Mouse (Mus musculus): ENCODE measurements around the gene Tbc1d22a. TPM values are rescaled to one million over a fixed set of nuclear protein-coding genes. Genes with fewer than 3 reads are reported as not detected.

The Tbc1d22a gene
- polyA plus RNA-seq, 1 experiment = 28.1 TPM

- no peak for TF ChIP-seq CTCF (IDR thresholded peaks at IDR 0.05; ENCODE audit: extremely low read depth, insufficient read depth, insufficient read length, insufficient replicate concordance)
- no peak for TF ChIP-seq POLR2A (IDR thresholded peaks at IDR 0.05; ENCODE audit: low read depth, low read length)
- no peak for DNase-seq (ENCODE audit: low read depth in 1 of 2, low spot score in 2 of 2)
- H3K4me1 ChIP-seq (ENCODE audit: control insufficient read depth, insufficient read depth, insufficient read length) = peaks cover 21% of the 10 kb centered on the region; the same call in 1 of the 2 replicates
- H3K4me3 ChIP-seq (ENCODE audit: extremely low read depth, insufficient read depth, insufficient read length) = no peak overlapping the region
- peaks cover 1% of the 10 kb centered on the region; the same call in 1 of the 2 replicates for H3K36me3 ChIP-seq (ENCODE audit: control insufficient read depth, insufficient read depth, low read length)
- WGBS = 92% methylated on average over 8 of the region's 8 CpGs
- no peaks in the 10 kb centered on the region for H3K27me3 ChIP-seq (ENCODE audit: control insufficient read depth, insufficient read depth, low read length)
- H3K27ac ChIP-seq (ENCODE audit: insufficient read depth, low read length) = no peak overlapping the region
Observed at GRCm38 (mm10) chr15:86367247-86367646, 153.0 kb downstream of the Tbc1d22a start.

GRCm38 (mm10) chr15:86370846-86371245 is 156.6 kb downstream of the Tbc1d22a start:
- no peaks in the 10 kb centered on the region for H3K4me1 ChIP-seq (ENCODE audit: control insufficient read depth, insufficient read depth, insufficient read length)
- no peaks in the 10 kb centered on the region for H3K27me3 ChIP-seq (ENCODE audit: control insufficient read depth, insufficient read depth, low read length)
- no peak for DNase-seq (ENCODE audit: low read depth in 1 of 2, low spot score in 2 of 2)
- peaks cover 1% of the 10 kb centered on the region; the same call in 1 of the 2 replicates for H3K36me3 ChIP-seq (ENCODE audit: control insufficient read depth, insufficient read depth, low read length)
- no peak for TF ChIP-seq CTCF (IDR thresholded peaks at IDR 0.05; ENCODE audit: extremely low read depth, insufficient read depth, insufficient read length, insufficient replicate concordance)
- TF ChIP-seq POLR2A (IDR thresholded peaks at IDR 0.05; ENCODE audit: low read depth, low read length) = no peak
- 89% methylated on average over 3 of the region's 3 CpGs for WGBS
- no peak overlapping the region for H3K4me3 ChIP-seq (ENCODE audit: extremely low read depth, insufficient read depth, insufficient read length)
- H3K27ac ChIP-seq (ENCODE audit: insufficient read depth, low read length) = no peak overlapping the region

DNA sequence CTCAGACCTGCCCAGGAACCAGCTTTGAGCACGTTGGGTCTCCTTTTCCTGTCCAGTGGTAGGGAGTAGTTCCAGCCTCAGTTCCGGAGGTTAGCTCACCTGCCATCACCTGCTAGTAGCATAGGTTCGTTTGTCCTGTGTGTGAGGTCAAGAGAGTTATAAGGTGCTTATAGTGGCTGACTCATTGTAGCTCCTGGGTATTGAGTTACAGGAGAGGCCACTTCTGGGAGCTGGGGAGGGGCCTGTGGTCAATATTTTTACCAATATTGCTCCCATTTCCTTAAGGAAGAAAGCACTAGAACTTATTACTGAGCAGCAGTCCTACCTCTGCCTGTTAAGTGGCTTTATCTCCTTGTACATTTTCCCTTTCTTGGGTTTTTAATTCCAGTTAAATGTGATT is 161.0 kb downstream of the Tbc1d22a start:
- WGBS = 83% methylated on average over 3 of the region's 3 CpGs
- no peak for TF ChIP-seq CTCF (IDR thresholded peaks at IDR 0.05; ENCODE audit: extremely low read depth, insufficient read depth, insufficient read length, insufficient replicate concordance)
- TF ChIP-seq POLR2A (IDR thresholded peaks at IDR 0.05; ENCODE audit: low read depth, low read length) = no peak

DNA sequence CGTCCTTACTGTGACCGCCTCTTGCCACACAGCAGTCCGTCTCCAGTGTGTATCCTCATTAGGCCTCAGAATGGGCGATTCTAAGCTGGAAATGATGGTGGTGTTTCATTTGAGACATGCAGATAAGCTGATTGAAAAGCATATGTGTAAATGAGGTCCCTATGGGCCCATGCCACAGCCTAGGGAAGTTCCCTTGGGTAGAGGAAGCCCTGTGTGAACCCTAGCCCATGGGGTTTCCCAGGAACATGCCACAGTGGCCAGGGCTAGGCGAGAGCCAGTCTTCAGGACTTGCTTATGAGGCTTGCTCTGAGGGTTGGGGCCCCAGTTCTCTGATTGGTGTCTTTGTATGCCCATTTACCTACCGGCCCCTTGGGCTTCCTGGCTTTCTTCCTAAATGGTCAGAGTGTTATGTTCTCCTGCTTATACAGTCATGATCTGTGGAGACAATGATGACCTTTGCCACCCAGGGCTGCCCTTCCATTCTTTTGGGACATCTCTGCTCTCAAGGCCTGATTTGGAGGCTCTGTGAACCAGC is 161.7 kb downstream of the Tbc1d22a start:
- Histone ChIP-seq H3K36me3 (ENCODE audit: control insufficient read depth, insufficient read depth, low read length) (no peaks in the 10 kb centered on the region), H3K4me3 (ENCODE audit: extremely low read depth, insufficient read depth, insufficient read length) (no peak overlapping the region), H3K27ac (ENCODE audit: insufficient read depth, low read length) (no peak overlapping the region), H3K4me1 (ENCODE audit: control insufficient read depth, insufficient read depth, insufficient read length) (no peaks in the 10 kb centered on the region), H3K27me3 (ENCODE audit: control insufficient read depth, insufficient read depth, low read length) (no peaks in the 10 kb centered on the region)
- DNase-seq (ENCODE audit: low read depth in 1 of 2, low spot score in 2 of 2) = no peak
- TF ChIP-seq POLR2A (IDR thresholded peaks at IDR 0.05; ENCODE audit: low read depth, low read length) (no peak), CTCF (IDR thresholded peaks at IDR 0.05; ENCODE audit: extremely low read depth, insufficient read depth, insufficient read length, insufficient replicate concordance) (no peak)
- 85% methylated on average over 6 of the region's 6 CpGs for WGBS

More for the DNA sequence above, 161.0 kb downstream of the Tbc1d22a start:
- no peak for DNase-seq (ENCODE audit: low read depth in 1 of 2, low spot score in 2 of 2)
- Histone ChIP-seq H3K4me1 (ENCODE audit: control insufficient read depth, insufficient read depth, insufficient read length) (no peaks in the 10 kb centered on the region), H3K36me3 (ENCODE audit: control insufficient read depth, insufficient read depth, low read length) (no peaks in the 10 kb centered on the region), H3K4me3 (ENCODE audit: extremely low read depth, insufficient read depth, insufficient read length) (no peak overlapping the region), H3K27me3 (ENCODE audit: control insufficient read depth, insufficient read depth, low read length) (no peaks in the 10 kb centered on the region), H3K27ac (ENCODE audit: insufficient read depth, low read length) (no peak overlapping the region)

DNA sequence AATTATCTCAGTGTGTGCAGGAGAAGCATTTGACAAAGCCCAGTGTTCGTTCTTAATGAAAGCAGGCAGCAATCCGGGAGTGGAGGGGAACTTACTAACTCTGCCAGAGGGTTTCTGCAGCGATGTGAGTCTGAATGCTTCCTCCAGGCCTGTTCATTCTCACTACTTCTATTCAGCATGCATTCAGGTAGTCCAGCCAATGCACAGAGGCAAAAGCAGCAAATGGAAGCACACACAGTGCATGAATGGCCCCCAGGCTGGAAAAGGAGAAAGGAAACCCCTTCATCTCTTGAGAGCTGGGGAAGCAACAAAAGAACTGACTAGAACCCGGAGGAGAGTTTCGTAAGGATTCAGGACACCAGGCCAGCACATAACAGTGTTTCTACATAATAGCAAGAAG is 169.0 kb downstream of the Tbc1d22a start:
- no peak overlapping the region for H3K27ac ChIP-seq (ENCODE audit: insufficient read depth, low read length)
- no peaks in the 10 kb centered on the region for H3K36me3 ChIP-seq (ENCODE audit: control insufficient read depth, insufficient read depth, low read length)
- H3K27me3 ChIP-seq (ENCODE audit: control insufficient read depth, insufficient read depth, low read length) = no peaks in the 10 kb centered on the region
- WGBS = 91% methylated on average over 5 of the region's 5 CpGs
- DNase-seq (ENCODE audit: low read depth in 1 of 2, low spot score in 2 of 2) = no peak
- H3K4me1 ChIP-seq (ENCODE audit: control insufficient read depth, insufficient read depth, insufficient read length) = no peaks in the 10 kb centered on the region
- TF ChIP-seq POLR2A (IDR thresholded peaks at IDR 0.05; ENCODE audit: low read depth, low read length) (no peak), CTCF (IDR thresholded peaks at IDR 0.05; ENCODE audit: extremely low read depth, insufficient read depth, insufficient read length, insufficient replicate concordance) (no peak)
- H3K4me3 ChIP-seq (ENCODE audit: extremely low read depth, insufficient read depth, insufficient read length) = no peak overlapping the region

GRCm38 (mm10) chr15:86385436-86385835 is 171.2 kb downstream of the Tbc1d22a start:
- 80% methylated on average over 2 of the region's 2 CpGs for WGBS
- TF ChIP-seq CTCF (IDR thresholded peaks at IDR 0.05; ENCODE audit: extremely low read depth, insufficient read depth, insufficient read length, insufficient replicate concordance) (no peak), POLR2A (IDR thresholded peaks at IDR 0.05; ENCODE audit: low read depth, low read length) (no peak)
- DNase-seq (ENCODE audit: low read depth in 1 of 2, low spot score in 2 of 2) = no peak
- Histone ChIP-seq H3K4me1 (ENCODE audit: control insufficient read depth, insufficient read depth, insufficient read length) (no peaks in the 10 kb centered on the region), H3K36me3 (ENCODE audit: control insufficient read depth, insufficient read depth, low read length) (no peaks in the 10 kb centered on the region), H3K27me3 (ENCODE audit: control insufficient read depth, insufficient read depth, low read length) (no peaks in the 10 kb centered on the region), H3K27ac (ENCODE audit: insufficient read depth, low read length) (no peak overlapping the region), H3K4me3 (ENCODE audit: extremely low read depth, insufficient read depth, insufficient read length) (no peak overlapping the region)

GRCm38 (mm10) chr15:86386325-86386724 is 172.1 kb downstream of the Tbc1d22a start:
- Histone ChIP-seq H3K4me1 (ENCODE audit: control insufficient read depth, insufficient read depth, insufficient read length) (no peaks in the 10 kb centered on the region), H3K27me3 (ENCODE audit: control insufficient read depth, insufficient read depth, low read length) (no peaks in the 10 kb centered on the region), H3K36me3 (ENCODE audit: control insufficient read depth, insufficient read depth, low read length) (no peaks in the 10 kb centered on the region), H3K27ac (ENCODE audit: insufficient read depth, low read length) (no peak overlapping the region), H3K4me3 (ENCODE audit: extremely low read depth, insufficient read depth, insufficient read length) (no peak overlapping the region)
- TF ChIP-seq POLR2A (IDR thresholded peaks at IDR 0.05; ENCODE audit: low read depth, low read length) = no peak
- no peak for DNase-seq (ENCODE audit: low read depth in 1 of 2, low spot score in 2 of 2)
- 26% methylated on average over 8 of the region's 8 CpGs for WGBS

All from spleen, adult 2 months (tissue).